Comparison of ENCODE assay signal across 9 mouse cellular contexts in genomic region chr5:99504349-99504830, GRCm38 (mm10).
DNase-seq lines count a peak whose midpoint lies in the region; ATAC-seq and TF ChIP-seq lines count a peak whose summit lies in the region.
"Had no signal": no experiment of that assay in that cellular context is flagged by ENCODE, and none has a peak within 500 bp of the region (broad histone marks: within the 10 kb centered on the region; RNA-seq: fewer than 3 reads in every experiment).

No protein-coding gene starts in this region.

- no peak overlapping the region for H3K9ac ChIP-seq in hindbrain, embryonic 15.5 days
- no peak overlapping the region for H3K9ac ChIP-seq in midbrain, postnatal 0 days (replicated peaks; ENCODE audit: low read length, poor library complexity, severe bottlenecking)
- H3K9ac ChIP-seq in kidney, embryonic 16.5 days (replicated peaks; ENCODE audit: low read length), result no peak overlapping the region

- no peak overlapping the region for H3K4me3 ChIP-seq in lung, adult 2 months (replicated peaks; ENCODE audit: extremely low read depth, low read depth, low read length)
- H3K4me3 ChIP-seq in hindbrain, embryonic 15.5 days, result no peak overlapping the region
- H3K4me3 ChIP-seq in midbrain, postnatal 0 days (ENCODE audit: low read depth, low read length), result no peak overlapping the region
- no peak overlapping the region for H3K4me3 ChIP-seq in kidney, embryonic 16.5 days (ENCODE audit: low read length)

- WGBS in lung, adult 2 months, result 54% methylated on average over 9 of the region's 9 CpGs
- 38% methylated on average over 9 of the region's 9 CpGs for WGBS in hindbrain, embryonic 15.5 days
- WGBS in midbrain, postnatal 0 days, result 50% methylated on average over 9 of the region's 9 CpGs
- WGBS in kidney, embryonic 16.5 days, result 66% methylated on average over 9 of the region's 9 CpGs

- H3K27ac ChIP-seq in hindbrain, embryonic 15.5 days (replicated peaks), result 0 out of 2 replicates have a peak overlapping the region, but pooled peaks have one; percentile 25
- H3K27ac ChIP-seq in midbrain, postnatal 0 days (ENCODE audit: low read depth, low read length), result no peak overlapping the region
- H3K27ac ChIP-seq in kidney, embryonic 16.5 days (ENCODE audit: low read length), result no peak overlapping the region
- H3K27ac ChIP-seq: macrophage had no signal

- TF ChIP-seq CTCF in lung, adult 2 months (IDR thresholded peaks at IDR 0.05; ENCODE audit: insufficient read depth, low read length), result no peak
- TF ChIP-seq CTCF in midbrain, postnatal 0 days (IDR thresholded peaks at IDR 0.05), result peak; percentile 48

- ATAC-seq in hindbrain, embryonic 15.5 days (ENCODE audit: low FRiP score, low read depth), result peak; percentile 92
- peak; percentile 63 for ATAC-seq in midbrain, postnatal 0 days (ENCODE audit: low FRiP score)
- no peak for ATAC-seq in kidney, embryonic 16.5 days (ENCODE audit: low FRiP score, low TSS enrichment)

- H3K4me1 ChIP-seq in lung, adult 2 months (ENCODE audit: control insufficient read depth, insufficient read depth, low read length), result peaks cover 3% of the 10 kb centered on the region
- H3K4me1 ChIP-seq in hindbrain, embryonic 15.5 days (replicated peaks), result peaks cover 4% of the 10 kb centered on the region
- H3K4me1 ChIP-seq in midbrain, postnatal 0 days (ENCODE audit: insufficient read depth, low read length), result no peaks in the 10 kb centered on the region
- H3K4me1 ChIP-seq in kidney, embryonic 16.5 days (ENCODE audit: insufficient read depth, low read length), result no peaks in the 10 kb centered on the region

- peak; percentile 20 for DNase-seq in adrenal gland, adult 2 months
- no peak for DNase-seq in adrenal gland, adult 18-20 months (ENCODE audit: low spot score in 2 of 2)
- peak; percentile 18 for DNase-seq in lung, postnatal 10 days
- DNase-seq in lung, adult 2 months, result no peak
- DNase-seq in midbrain, postnatal 0 days (ENCODE audit: low spot score), result peak; percentile 87
- no peak for DNase-seq in thymus, postnatal 14 days

- H3K36me3 ChIP-seq in hindbrain, embryonic 15.5 days, result no peaks in the 10 kb centered on the region
- H3K36me3 ChIP-seq in midbrain, postnatal 0 days (ENCODE audit: insufficient read depth, low read length), result no peaks in the 10 kb centered on the region
- H3K36me3 ChIP-seq in kidney, embryonic 16.5 days (ENCODE audit: insufficient read depth, low read length), result no peaks in the 10 kb centered on the region

- H3K9me3 ChIP-seq in hindbrain, embryonic 15.5 days, result no peaks in the 10 kb centered on the region
- no peaks in the 10 kb centered on the region for H3K9me3 ChIP-seq in midbrain, postnatal 0 days (ENCODE audit: low read length)
- no peaks in the 10 kb centered on the region for H3K9me3 ChIP-seq in kidney, embryonic 16.5 days (ENCODE audit: low read length)

- H3K4me2 ChIP-seq in hindbrain, embryonic 15.5 days, result no peak overlapping the region
- no peak overlapping the region for H3K4me2 ChIP-seq in midbrain, postnatal 0 days (ENCODE audit: low read depth, low read length, poor library complexity, severe bottlenecking)
- H3K4me2 ChIP-seq in kidney, embryonic 16.5 days (replicated peaks; ENCODE audit: low read depth, low read length), result no peak overlapping the region

- no peaks in the 10 kb centered on the region for H3K27me3 ChIP-seq in hindbrain, embryonic 15.5 days
- H3K27me3 ChIP-seq in midbrain, postnatal 0 days (ENCODE audit: insufficient read depth, low read length), result no peaks in the 10 kb centered on the region
- H3K27me3 ChIP-seq in kidney, embryonic 16.5 days (ENCODE audit: insufficient read depth, low read length), result no peaks in the 10 kb centered on the region

- no peak for TF ChIP-seq POLR2A in lung, adult 2 months (IDR thresholded peaks at IDR 0.05; ENCODE audit: borderline replicate concordance, extremely low read depth, low read depth, low read length)

Comparison
In these comparisons a context has a peak if more than half of its experiments do, and no peak if none do; other contexts are left out.
1. DNase-seq: peak in adrenal gland, adult 2 months (single experiment), lung, postnatal 10 days (single experiment) and midbrain, postnatal 0 days (single experiment); none in adrenal gland, adult 18-20 months (0 of 2), lung, adult 2 months (single experiment) and thymus, postnatal 14 days (single experiment).